ENCODE assay signal across 29 mouse cellular contexts in genomic region chr7:135524424-135524967, GRCm38 (mm10). TPM values are rescaled to one million over a fixed set of nuclear protein-coding genes. Genes with fewer than 3 reads are reported as not detected.
A peak's percentile ranks its signal among the peaks of the same experiment; 100 is the strongest.
DNase-seq lines count a peak whose midpoint lies in the region; ATAC-seq and TF ChIP-seq lines count a peak whose summit lies in the region.
"Had no signal": no experiment of that assay in that cellular context is flagged by ENCODE, and none has a peak within 500 bp of the region (broad histone marks: within the 10 kb centered on the region; RNA-seq: fewer than 3 reads in every experiment).

No protein-coding gene starts in this region.

- no peaks in the 10 kb centered on the region for H3K27me3 ChIP-seq in kidney, adult 2 months (replicated peaks; ENCODE audit: control insufficient read depth, insufficient read depth, low read length)
- H3K27me3 ChIP-seq in Patski, result no peaks in the 10 kb centered on the region
- no peaks in the 10 kb centered on the region for H3K27me3 ChIP-seq in kidney, postnatal 0 days (ENCODE audit: insufficient read depth, low read length)
- no peaks in the 10 kb centered on the region for H3K27me3 ChIP-seq in heart, embryonic 11.5 days (ENCODE audit: control insufficient read depth, insufficient read depth, low read length)
- H3K27me3 ChIP-seq: CH12.LX; embryonic facial prominence, embryonic 15.5 days; heart, embryonic 13.5 days; stomach, embryonic 15.5 days had no signal

- H3K36me3 ChIP-seq in kidney, adult 2 months (ENCODE audit: control insufficient read depth, insufficient read depth, low read length), result no peaks in the 10 kb centered on the region
- no peaks in the 10 kb centered on the region for H3K36me3 ChIP-seq in kidney, postnatal 0 days (ENCODE audit: insufficient read depth, low read length)
- H3K36me3 ChIP-seq in heart, embryonic 11.5 days (ENCODE audit: control insufficient read depth, insufficient read depth, low read length), result no peaks in the 10 kb centered on the region
- H3K36me3 ChIP-seq: embryonic facial prominence, embryonic 10.5 days; embryonic facial prominence, embryonic 15.5 days; heart, embryonic 13.5 days; stomach, embryonic 15.5 days had no signal

- TF ChIP-seq POLR2A in kidney, adult 2 months (IDR thresholded peaks at IDR 0.05; ENCODE audit: low read depth, low read length), result no peak

- in situ Hi-C loops in Patski (cut with MboI; ENCODE audit: low pct_unique_long_range_greater_than_20kb), result no loop called here

- H3K4me2 ChIP-seq in kidney, postnatal 0 days (ENCODE audit: low read length), result no peak overlapping the region
- H3K4me2 ChIP-seq in heart, embryonic 11.5 days, result no peak overlapping the region
- H3K4me2 ChIP-seq: embryonic facial prominence, embryonic 15.5 days; heart, embryonic 13.5 days; hindbrain, embryonic 14.5 days; stomach, embryonic 15.5 days had no signal

- no peak for TF ChIP-seq CTCF in kidney, adult 2 months (conservative IDR thresholded peaks at IDR 0.05; ENCODE audit: insufficient read depth, insufficient read length, low read depth, low read length)
- TF ChIP-seq CTCF in Patski (IDR thresholded peaks at IDR 0.05), result no peak
- TF ChIP-seq CTCF in kidney, postnatal 0 days (IDR thresholded peaks at IDR 0.05; ENCODE audit: low read depth), result no peak

- DNase-seq in kidney, adult 2 months, result peak; percentile 37
- no peak for DNase-seq in kidney, postnatal 10 days
- DNase-seq in 3T3-L1 (ENCODE audit: low read depth, low spot score), result peak; percentile 73
- no peak for DNase-seq in Patski (ENCODE audit: low read depth, low spot score)
- peak; percentile 63 for DNase-seq in kidney, postnatal 0 days (ENCODE audit: low spot score)
- no peak for DNase-seq in lung, postnatal 25 days (ENCODE audit: low spot score)
- no peak for DNase-seq in spleen, postnatal 4 days (ENCODE audit: low spot score in 2 of 2)
- DNase-seq: adrenal gland, postnatal 25 days; B cell, adult 2 months; cerebellum, adult 11-12 months; gastrocnemius, postnatal 25 days; heart, adult 18-20 months; heart, postnatal 10 days; layer of hippocampus, postnatal 36 days; lung, adult 2 months; midbrain, embryonic 14.5 days; thymus, postnatal 14 days had no signal

- peak overlapping the region; percentile 28 for H3K27ac ChIP-seq in kidney, adult 2 months (ENCODE audit: insufficient read depth, low read depth, low read length)
- H3K27ac ChIP-seq in kidney, postnatal 0 days, result peak overlapping the region; percentile 31; the same call in 1 of the 2 replicates
- no peak overlapping the region for H3K27ac ChIP-seq in heart, embryonic 11.5 days (ENCODE audit: low read depth, low read length)
- H3K27ac ChIP-seq: embryonic facial prominence, embryonic 10.5 days; embryonic facial prominence, embryonic 15.5 days; heart, embryonic 13.5 days; hindbrain, embryonic 14.5 days; liver, embryonic 14.5 days; stomach, embryonic 15.5 days had no signal

- H3K9me3 ChIP-seq in kidney, postnatal 0 days (replicated peaks; ENCODE audit: low read length), result no peaks in the 10 kb centered on the region
- H3K9me3 ChIP-seq in heart, embryonic 11.5 days (replicated peaks; ENCODE audit: control insufficient read depth, low read length), result no peaks in the 10 kb centered on the region
- H3K9me3 ChIP-seq: embryonic facial prominence, embryonic 10.5 days; embryonic facial prominence, embryonic 15.5 days; heart, embryonic 13.5 days; stomach, embryonic 15.5 days had no signal

- no peak overlapping the region for H3K9ac ChIP-seq in kidney, postnatal 0 days (ENCODE audit: low read depth, low read length)
- H3K9ac ChIP-seq in heart, embryonic 11.5 days (ENCODE audit: low read depth, low read length), result no peak overlapping the region
- H3K9ac ChIP-seq: embryonic facial prominence, embryonic 15.5 days; heart, embryonic 13.5 days; hindbrain, embryonic 14.5 days; liver, embryonic 14.5 days; stomach, embryonic 15.5 days had no signal

- WGBS in kidney, adult 2 months, result 40% methylated on average over 6 of the region's 6 CpGs
- WGBS in kidney, postnatal 0 days, result 34% methylated on average over 6 of the region's 6 CpGs
- WGBS in heart, embryonic 11.5 days (ENCODE audit: insufficient replicate concordance), result 83% methylated on average over 6 of the region's 6 CpGs

- peak; percentile 51 for ATAC-seq in Patski
- ATAC-seq in kidney, postnatal 0 days (replicated peaks; ENCODE audit: low FRiP score, low read depth), result peak; percentile 27
- ATAC-seq in heart, embryonic 11.5 days (replicated peaks; ENCODE audit: insufficient number of reproducible peaks, low FRiP score, low TSS enrichment), result no peak
- ATAC-seq: forebrain, embryonic 14.5 days had no signal

- H3K4me3 ChIP-seq in kidney, adult 2 months (ENCODE audit: insufficient read depth, low read depth, low read length), result no peak overlapping the region
- no peak overlapping the region for H3K4me3 ChIP-seq in kidney, postnatal 0 days (replicated peaks; ENCODE audit: low read depth, low read length)
- no peak overlapping the region for H3K4me3 ChIP-seq in heart, embryonic 11.5 days (ENCODE audit: low read depth, low read length)
- H3K4me3 ChIP-seq: embryonic facial prominence, embryonic 10.5 days; embryonic facial prominence, embryonic 15.5 days; heart, embryonic 13.5 days; stomach, embryonic 15.5 days had no signal

- H3K4me1 ChIP-seq in kidney, adult 2 months (ENCODE audit: control insufficient read depth, insufficient read depth, low read length), result peaks cover 21% of the 10 kb centered on the region; the same call in 1 of the 2 replicates
- H3K4me1 ChIP-seq in kidney, postnatal 0 days (replicated peaks; ENCODE audit: insufficient read depth, low read length), result 0 out of 2 replicates have a peak, but pooled peaks cover 4% of the 10 kb centered on the region
- H3K4me1 ChIP-seq in heart, embryonic 11.5 days (ENCODE audit: control insufficient read depth, insufficient read depth, low read length), result no peaks in the 10 kb centered on the region
- H3K4me1 ChIP-seq: embryonic facial prominence, embryonic 15.5 days had no signal

- POLR2A ChIA-PET in Patski (lab: Charles Lee), result no interaction called here

- CTCF ChIA-PET in Patski (lab: Charles Lee), result interaction anchor here (2.9 to 3.0 kb wide), 2 partner anchors 11 to 12 kb away, joined by 9 to 11 read pairs; partner anchors contain the start of gene Ptpre

RNA-seq across cellular contexts. Expression of gene Clrn3, which starts 4.0 kb away (rescaled TPM):
- polyA plus RNA-seq in kidney, adult 2 months (2012; rRNA removed), result 26.7 and 29.8 TPM in 2 replicates
- not detected for polyA plus RNA-seq in Patski (2021)
- polyA plus RNA-seq in kidney, postnatal 0 days (2015; fragmentation: Nextera tagmentation; extraction: Ambion mirVana), result 24.6 and 26.1 TPM in 2 replicates
- polyA plus RNA-seq in heart, embryonic 11.5 days (2014; fragmentation: Nextera tagmentation; extraction: Ambion mirVana), result not detected in 2 replicates
- polyA plus RNA-seq: embryonic facial prominence, embryonic 10.5 days; embryonic facial prominence, embryonic 15.5 days; forebrain, embryonic 14.5 days; heart, embryonic 13.5 days; hindbrain, embryonic 14.5 days; limb, embryonic 11.5 days; liver, embryonic 14.5 days; lung, adult 2 months; midbrain, embryonic 14.5 days; neural tube, embryonic 14.5 days; urinary bladder, adult 2 months had no signal

RNA-seq across cellular contexts. Expression of gene Ptpre, which starts 12.8 kb away (rescaled TPM):
- 1.7 and 2.5 TPM in 2 replicates for polyA plus RNA-seq in kidney, adult 2 months (2012; rRNA removed)
- polyA plus RNA-seq in Patski (2021), result 8.8 TPM
- 1.0 and 1.3 TPM in 2 replicates for polyA plus RNA-seq in kidney, postnatal 0 days (2015; fragmentation: Nextera tagmentation; extraction: Ambion mirVana)
- polyA plus RNA-seq in heart, embryonic 11.5 days (2014; fragmentation: Nextera tagmentation; extraction: Ambion mirVana), result 1.3 and 1.7 TPM in 2 replicates

Comparison
In these comparisons a context has a peak if more than half of its experiments do, and no peak if none do; other contexts are left out.
1. DNase-seq: peak in kidney, adult 2 months (single experiment), 3T3-L1 (single experiment) and kidney, postnatal 0 days (single experiment); none in kidney, postnatal 10 days (single experiment), Patski (single experiment), lung, postnatal 25 days (single experiment) and spleen, postnatal 4 days (0 of 2).
2. RNA of gene Clrn3, which starts 4.0 kb away (polyA plus RNA-seq): 26.7 to 29.8 TPM in kidney, adult 2 months and 24.6 to 26.1 TPM in kidney, postnatal 0 days; not detected in Patski (single experiment) and not detected in heart, embryonic 11.5 days; every median in the first group is over 10 times any median in the second.